Mouse (Mus musculus) cortical plate, adult 2 months (tissue): ENCODE measurements around the gene Casp12. TPM values are rescaled to one million over a fixed set of nuclear protein-coding genes. Genes with fewer than 3 reads are reported as not detected.

Experiments used
- H3K27ac ChIP-seq: fragments of 200-500 bp; 2 replicates; pipeline ENCODE4 v1.5.1; 2012; ENCODE audit warnings: low read length, control low read depth, inconsistent platforms; ENCODE audit not compliant: insufficient read depth
- H3K4me1 ChIP-seq: fragments of 200-500 bp; 2 replicates; pipeline ENCODE4 v1.6.1; 2011; ENCODE audit warnings: low read length; ENCODE audit not compliant: control insufficient read depth, insufficient read depth
- H3K4me3 ChIP-seq: fragments of 200-500 bp; 2 replicates; pipeline ENCODE4 v1.5.1; 2011; ENCODE audit warnings: mild to moderate bottlenecking, low read length, control low read depth; ENCODE audit not compliant: insufficient read depth
- CTCF ChIP-seq: fragments of 200-500 bp; IDR thresholded peaks from 2 replicates; pipeline ENCODE4 v1.5.1; 2011; ENCODE audit warnings: mild to moderate bottlenecking, control low read depth, low read length; ENCODE audit not compliant: insufficient read depth; ENCODE audit errors: extremely low read depth
- POLR2A ChIP-seq: fragments of 200-500 bp; IDR thresholded peaks from 2 replicates; pipeline ENCODE4 v1.6.1; 2011; ENCODE audit warnings: mild to moderate bottlenecking, low read length, control low read depth; ENCODE audit not compliant: insufficient read depth; ENCODE audit errors: extremely low read depth
- polyA plus RNA-seq: library from polyadenylated mRNA; depleted of rRNA; stranded (reverse); fragments of >200 nt; gene quantifications from 2 replicates; pipeline ENCODE4 v1.2.3, GENCODE M21; 2012; rRNA removed

Gene Casp12
- polyA plus RNA-seq, 1 experiment, result 1.3 TPM

- Histone ChIP-seq H3K27ac (no peak overlapping the region), H3K4me1 (no peaks in the 10 kb centered on the region), H3K4me3 (no peak overlapping the region)
- TF ChIP-seq CTCF (no peak), POLR2A (no peak)
These were observed 72.6 kb downstream of the Casp12 start for GRCm38 (mm10) chr9:5417871-5418270.

Other genes starting within 250 kb of the Casp12 start
- 2.3 and 2.4 TPM in 2 replicates for gene Casp1, start 46.9 kb upstream of the Casp12 start, polyA plus RNA-seq
- gene Casp4, start 36.6 kb upstream of the Casp12 start, polyA plus RNA-seq, result 0.42 and 0.75 TPM in 2 replicates